Mouse (Mus musculus) cerebellum, postnatal 10 days (tissue): ENCODE measurements around the gene Greb1.

Experiments used
- DNase-seq, 2 experiments: peaks; one replicate each; pipeline ENCODE4 v3.0.0; 2021; ENCODE audit warnings: mixed read lengths in 2 of 2

Greb1 gene

DNA sequence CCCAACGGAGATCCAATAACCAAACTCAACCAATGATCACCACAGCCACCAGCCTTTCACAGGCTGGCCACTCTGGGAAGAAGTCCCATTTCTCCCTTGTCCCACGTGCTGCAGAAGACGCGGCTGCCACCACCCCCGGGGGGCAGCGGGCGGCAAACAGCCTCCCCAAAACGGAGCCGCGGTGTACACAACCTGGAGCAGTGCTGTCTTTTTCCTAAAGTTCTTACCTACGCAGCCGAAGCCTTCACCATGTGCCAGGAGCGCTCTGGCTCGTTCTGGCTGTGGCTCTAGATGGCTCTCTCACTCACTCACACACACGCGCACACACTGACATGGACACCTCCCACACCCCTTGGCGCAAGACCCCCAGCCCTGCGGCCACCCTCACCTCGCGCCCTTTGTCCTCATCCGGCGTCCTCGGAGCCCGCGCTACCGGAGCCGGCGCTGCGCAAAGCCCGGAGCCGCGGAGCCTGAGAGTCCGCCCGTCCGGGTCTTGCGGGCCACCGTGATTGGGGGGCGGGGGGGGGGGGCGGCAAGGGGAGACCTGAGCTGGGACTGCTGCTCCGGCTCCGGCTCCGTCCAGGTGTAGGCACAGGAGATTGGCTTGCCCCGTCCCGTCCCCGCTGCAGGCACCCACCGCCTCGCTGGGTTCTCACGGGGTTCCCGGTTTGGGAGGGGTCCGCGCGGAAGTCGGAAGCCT is at the start of gene Greb1:
Gene Greb1 (minus strand): TSS at position 628 of the 700 bp plus-strand sequence.
- DNase-seq = peak; percentile 57 to 61

DNA sequence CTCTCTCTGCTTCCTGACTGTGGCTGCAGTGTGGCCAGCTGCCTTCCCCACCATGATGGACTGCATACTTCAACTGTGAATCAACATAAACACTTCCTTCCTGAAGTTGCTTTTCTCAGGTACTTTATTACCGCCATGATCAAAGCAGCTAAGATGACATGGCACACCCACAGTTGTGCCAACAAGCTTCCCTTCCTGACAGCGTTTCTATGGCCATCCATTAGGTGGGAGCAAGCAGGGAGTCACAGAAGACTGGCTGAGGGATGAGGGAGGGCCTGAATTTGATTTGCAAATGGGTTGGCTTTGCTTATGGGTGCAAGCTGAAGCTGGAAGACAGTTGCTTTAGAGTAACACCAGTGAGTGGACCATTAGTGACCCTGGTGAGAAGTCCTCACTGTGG is 49.1 kb upstream of the Greb1 start:
- peak in 1 of 2 experiments; percentile 17 for DNase-seq

DNA sequence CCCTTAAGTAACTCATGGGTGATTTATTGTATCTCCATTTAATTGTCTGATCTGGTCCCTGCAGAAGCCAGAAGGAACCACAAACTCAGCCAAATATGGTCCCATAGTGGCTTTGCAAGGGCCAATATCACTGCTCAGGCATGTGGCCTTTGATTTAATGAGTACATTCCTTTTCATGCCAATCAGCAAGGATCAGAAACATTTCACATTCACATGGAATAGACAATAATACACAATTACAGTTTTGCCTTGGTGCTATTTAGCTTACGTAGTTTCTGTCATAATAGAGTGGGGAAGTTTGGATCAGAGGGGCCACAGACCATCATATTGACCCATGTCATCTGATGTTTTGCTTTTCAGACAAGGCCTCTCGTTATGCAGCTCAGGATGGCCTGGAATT is 47.8 kb upstream of the Greb1 start:
- DNase-seq = no peak

DNA sequence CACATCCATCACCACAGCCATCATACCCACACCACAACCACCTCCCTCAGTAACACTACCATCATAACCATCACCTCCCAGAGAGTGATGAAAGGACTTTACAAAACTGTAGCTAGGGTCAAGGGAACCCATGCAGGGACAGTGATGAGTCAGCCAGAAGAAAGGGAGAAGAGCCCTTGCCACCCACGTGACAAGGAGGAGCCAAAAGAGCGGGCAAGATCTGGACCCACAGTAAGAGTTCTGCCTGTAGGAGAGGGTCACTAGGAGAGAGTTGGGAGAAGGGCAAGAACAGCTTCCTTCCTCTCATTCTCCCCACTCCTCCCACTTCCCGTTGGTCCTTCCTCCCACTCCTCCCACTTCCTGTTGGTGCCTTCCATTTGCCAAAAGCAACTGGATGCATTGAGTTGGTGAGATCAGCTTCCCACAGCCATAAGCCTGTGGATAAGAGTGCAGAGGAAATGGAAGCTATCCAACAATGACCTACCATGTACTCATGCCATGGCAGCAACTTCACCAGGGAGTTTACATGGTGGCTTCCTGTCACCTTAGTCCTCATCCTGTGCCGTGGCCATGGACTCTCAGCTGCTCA is 46.6 kb upstream of the Greb1 start:
- DNase-seq = no peak

DNA sequence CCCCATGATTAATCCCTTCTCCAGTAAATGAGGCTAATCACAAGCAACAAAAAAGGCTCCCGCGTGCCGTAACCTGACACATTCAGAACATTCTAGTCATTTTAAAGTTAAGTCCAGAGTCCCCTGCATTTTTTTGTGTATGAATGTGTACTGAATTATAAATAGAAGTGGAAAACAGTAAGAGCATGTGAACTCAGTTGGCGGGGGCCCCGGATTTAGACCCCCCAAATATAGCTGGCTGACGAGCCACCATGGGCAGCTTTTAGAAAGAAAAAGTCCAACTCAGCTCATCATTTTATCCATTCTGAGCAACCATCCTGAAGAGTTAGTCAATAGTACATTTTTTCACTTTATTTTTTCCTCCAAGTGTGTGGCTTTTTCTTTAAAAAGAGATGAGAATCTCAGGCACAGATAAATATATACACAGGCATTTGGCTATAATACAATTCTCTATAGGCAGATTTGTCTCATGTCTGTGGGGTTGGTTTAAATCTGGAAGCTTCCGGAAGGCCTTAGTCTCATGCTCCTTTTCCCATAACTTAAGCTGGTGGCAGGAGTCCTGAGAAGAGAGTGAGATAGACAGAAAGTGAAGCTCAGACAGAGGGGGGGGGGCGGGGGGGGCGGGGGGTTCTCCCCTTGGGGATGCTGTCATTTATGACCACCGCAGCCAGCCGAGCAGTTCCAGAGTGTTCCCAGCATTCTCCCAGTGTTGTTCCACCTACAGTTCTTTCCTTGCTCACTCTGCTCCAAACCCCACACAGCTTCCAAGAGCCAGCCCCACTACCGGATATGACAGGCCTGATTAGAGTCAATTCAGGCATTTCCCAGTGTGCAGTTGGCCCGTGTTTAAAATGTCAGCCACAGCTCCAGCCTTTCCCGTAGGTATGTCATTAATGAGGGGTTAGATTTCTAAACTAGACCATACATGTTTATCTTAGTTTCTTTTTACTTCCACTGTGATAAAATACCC is 44.2 kb upstream of the Greb1 start:
- peak; percentile 66 to 67 for DNase-seq

DNA sequence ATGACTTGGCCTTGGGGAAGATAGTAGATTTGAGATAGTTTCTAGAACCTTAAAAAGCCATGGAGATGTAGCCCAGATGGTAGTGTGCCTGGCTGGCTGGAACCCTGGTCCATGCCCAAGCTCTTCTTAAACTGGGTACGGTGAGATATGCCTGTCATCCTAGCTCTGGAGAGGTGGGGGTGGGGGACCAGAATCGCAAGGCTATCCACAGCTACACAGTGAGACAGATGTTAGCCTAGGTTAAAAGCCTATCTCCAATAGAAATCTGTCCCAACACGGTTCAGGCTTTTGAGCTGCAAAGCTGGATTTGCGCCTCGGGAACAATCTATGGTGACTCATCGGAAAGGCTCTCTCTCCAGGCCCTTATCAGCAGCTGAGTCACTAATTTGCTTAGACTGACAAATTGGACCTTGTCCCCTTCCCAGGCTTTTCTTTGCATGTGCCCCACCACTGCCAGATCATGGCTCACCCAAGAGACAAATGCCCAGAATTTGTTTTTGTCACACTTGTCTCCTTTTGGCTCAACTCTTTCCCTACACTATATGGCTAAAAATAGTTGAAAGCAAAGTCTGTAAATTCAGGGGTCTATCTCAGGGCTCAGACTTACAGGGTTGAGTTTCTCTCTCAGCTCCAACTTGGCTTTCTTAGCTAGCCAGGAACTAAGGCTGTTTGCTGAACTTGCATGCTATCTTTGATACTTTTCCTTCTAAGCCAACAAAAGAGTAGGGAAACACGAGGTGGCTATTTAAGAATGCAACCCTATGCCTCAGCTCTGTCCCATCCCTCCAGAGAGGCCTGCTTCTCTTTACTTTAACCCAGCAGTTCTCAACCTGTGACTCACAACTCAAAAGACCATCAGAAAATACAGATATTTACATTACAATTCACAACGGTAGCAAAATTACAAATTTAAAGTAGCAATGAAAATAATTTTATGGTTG is 40.4 kb upstream of the Greb1 start:
- DNase-seq = no peak

DNA sequence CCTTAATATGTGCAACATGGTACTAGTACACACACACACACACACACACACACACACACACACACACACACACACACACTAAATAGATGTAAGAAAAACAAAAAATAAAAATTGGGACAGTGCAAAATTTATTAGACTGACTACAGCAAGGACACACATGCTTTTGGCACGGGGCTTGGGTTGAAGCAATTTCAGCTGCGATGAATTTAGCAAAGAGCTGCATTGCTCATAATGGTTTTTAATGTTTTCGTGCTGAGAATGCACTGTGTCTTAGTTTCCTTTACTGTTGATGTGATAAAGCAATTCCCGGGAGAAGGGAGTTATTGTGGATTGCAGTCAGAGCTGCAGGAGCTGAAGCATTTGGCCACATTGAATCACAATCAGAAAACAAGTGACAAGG is 37.1 kb upstream of the Greb1 start:
- no peak for DNase-seq

DNA sequence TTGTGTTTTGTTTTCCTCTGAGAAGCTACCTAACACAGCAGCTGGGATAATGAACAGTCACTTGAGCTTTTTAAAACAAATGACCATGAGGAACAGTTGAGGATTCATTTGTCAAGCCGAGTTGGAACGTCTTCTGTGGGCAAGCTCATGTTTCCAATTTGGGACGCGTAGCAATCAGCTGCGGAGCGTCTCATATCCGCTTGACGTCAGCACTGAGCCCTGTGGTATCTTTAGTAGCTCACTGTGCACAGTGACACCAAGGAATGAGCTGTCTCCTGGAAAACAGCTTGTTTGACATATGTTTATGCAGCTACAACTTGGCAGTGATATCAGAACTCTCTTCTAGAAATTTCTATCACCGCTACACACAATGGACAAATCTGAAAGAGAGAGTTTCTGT is 35.5 kb upstream of the Greb1 start:
- DNase-seq = peak; percentile 59 to 63

DNA sequence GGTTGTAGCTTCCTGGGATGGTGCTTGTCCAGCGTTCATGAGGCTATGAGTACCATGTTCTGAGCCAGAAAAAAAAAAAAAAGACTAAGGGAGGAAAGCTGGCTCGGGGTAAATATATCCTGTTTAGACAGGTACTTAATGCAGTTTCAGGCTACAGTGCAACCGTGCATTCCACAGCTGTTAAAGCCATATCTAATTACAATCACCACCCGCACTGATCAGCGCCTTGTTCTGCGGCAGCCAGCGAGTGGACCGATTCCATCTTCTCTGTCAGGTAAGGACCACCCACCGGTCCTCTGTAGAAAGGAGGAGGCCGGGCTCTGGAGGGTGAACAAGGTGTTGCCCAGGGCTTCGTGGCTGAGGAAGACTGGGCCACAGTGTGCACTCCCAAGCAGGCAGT is 34.0 kb upstream of the Greb1 start:
- DNase-seq = no peak

DNA sequence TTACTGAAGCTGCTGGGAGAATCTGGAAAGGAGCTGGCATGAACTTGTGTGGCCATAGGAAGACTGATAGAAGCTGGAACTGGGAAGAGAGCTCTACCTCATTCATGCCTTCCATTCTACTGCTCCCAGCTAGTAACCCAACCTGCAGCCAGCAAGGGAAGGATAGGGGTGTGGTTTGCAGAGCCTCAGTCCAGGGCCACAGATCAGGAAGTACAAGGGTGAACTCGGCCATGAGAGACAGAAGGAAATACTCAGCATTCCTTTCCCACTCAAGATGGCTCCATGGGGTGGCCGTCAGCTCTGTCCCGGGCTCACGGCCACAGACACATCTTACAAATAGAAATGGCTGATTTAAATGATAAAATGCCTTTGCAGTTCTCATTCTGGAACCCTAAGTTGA is 30.4 kb upstream of the Greb1 start:
- DNase-seq = no peak

DNA sequence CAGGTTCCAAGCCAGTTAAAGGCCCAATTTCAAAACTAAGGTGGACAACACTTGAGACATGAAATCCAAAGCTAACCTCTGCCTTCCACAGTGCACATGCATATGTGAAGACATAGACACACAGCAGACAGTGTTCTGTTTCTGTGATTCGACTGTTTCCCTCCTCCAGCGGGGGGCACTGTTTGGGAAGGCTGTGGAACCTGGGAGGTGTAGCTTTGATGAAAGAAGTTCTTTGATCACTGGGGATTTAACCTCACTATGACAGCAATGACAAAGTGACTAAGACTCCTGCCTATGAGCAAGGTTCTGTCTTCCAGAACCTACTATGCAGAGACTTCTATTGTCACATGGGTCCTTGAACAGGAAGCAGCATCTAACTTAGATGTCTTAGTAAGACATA is 29.1 kb upstream of the Greb1 start:
- peak in 1 of 2 experiments; percentile 32 for DNase-seq

DNA sequence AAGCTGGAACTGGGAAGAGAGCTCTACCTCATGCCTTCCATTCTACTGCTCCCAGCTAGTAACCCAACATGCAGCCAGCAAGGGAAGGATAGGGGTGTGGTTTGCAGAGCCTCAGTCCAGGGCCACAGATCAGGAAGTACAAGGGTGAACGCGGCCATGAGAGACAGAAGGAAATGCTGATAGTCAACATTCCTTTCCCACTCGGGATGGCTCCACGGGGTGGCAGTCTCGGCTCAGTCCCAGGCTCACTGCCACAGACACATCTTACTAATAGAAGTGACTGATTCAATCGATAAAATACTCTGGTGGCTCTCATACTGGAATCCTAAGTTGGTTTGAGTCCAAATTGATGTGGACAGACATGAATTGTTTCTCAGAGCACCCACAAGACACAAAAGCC is 27.8 kb upstream of the Greb1 start:
- peak; percentile 45 to 50 for DNase-seq

DNA sequence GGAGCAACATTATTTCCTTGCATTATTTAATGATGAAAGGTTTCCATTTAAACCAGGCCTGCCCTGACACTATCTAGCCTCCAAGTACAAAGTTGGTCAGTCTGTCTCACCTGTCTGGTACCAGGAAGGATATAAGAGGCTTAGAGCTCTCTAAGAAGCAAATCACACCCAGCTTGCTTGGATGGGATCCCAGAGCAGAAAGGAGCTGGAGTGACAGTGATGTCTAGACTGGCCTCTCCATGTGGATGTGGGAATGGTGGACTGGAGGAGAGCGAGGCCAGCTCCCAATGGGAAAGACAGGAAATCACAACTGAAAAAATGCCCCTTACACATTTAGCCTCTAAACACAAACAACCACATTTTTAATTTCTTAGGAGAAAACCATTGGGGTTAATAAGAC is 23.0 kb upstream of the Greb1 start:
- peak in 1 of 2 experiments; percentile 25 for DNase-seq

DNA sequence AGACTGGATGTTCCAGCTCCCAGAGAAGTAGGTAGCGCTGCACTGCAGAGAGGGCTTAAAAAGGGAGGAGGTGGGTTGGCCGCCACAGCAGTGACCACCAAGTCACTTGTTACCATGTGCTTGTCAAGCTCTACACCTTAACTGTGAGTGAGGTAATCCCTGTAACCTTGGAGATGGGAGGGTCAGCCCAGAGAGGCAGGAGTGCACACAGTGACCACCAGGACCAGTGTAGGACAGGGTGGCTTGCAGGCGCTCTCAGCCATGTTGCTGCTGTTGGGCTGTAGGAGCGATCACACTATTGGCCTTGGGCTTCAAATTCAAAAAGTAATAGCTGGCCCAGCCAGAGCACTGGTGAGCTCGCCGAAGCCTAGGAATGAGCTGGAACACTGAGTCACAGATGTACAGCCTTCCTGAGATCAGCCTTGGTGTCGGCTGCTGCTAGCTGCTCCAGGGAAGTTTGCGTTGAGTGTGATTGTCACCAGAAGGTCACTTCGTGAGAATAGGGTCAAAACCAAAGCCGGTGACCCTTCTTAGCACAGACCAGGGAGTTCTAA is 21.6 kb upstream of the Greb1 start:
- no peak for DNase-seq

DNA sequence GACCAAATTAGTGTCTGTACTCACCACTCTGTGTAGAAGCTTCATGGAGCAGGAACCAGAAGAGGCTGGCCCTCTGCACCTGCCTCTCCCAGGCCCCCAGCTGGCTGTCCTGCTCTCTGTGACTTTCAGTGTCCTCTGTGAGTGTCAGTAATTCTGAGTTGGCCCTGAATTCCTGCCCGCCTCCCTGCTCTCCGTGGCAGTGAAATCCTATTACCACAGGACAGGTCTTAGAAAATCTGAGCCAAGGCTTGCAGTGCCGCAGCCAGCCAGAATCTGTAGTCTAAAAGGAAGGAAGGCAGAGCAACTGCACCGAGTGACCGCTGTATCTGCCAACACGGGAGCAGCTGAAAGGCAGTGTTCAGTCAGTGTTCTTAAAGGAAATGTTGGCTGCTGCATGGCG is 20.1 kb upstream of the Greb1 start:
- peak; percentile 52 to 64 for DNase-seq

DNA sequence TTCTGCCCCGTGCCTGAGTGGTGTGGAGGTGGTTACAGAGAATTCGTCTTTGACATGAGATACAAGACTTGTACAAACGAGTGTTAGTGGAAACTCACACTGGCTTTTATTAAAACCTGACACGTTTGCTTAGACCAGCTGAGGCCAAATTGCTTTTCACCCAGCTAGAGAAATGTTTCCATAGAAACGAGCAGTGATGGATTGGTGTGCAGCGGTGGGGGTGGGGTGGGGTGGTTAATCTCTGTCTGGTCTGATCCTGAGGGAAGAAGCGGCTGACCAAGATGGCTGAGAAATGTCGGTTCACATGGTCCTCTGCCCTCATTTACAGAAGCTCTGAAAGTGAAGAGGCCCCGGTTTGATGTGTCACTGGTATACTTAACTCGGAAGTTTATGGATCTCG is 17.8 kb upstream of the Greb1 start:
- no peak for DNase-seq

DNA sequence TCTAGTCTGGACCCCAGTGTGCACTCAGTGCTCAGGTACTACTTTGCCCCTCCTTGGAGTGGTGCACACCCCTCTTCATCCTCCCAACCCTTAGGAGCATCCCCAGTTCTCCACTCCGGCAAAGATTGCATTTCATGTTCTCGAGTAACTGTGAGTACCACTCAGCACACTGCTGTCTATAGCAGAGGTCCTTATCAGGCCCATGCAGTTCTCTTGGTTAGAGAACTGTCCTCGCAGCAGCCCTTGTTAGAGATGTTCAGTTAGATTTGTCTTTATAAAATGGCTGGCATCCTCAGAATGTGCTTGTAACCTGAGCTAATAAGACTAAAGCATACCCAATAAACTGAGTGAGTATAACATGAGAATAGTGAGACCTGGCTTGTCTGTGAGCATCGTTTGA is 16.5 kb upstream of the Greb1 start:
- DNase-seq = no peak

DNA sequence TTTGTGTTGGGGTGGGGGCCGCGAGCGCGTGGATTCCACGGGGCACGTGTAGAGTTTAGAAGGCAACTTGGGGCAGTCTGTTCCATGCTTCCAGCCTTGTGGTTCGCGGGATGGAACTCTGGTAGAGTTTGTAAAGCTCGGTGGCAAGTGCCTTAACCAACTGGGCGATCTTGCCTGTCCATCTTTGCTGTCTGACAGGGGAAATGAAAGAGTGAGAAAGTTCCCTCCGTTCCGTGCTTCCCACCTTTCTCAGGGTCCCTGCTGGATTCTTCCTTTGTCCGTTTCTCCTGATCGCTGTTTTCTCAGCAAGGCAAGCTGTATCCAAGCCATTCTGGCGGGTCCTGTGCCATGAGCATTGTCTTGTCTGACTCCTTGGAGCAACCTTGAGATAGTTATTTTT is 10.8 kb upstream of the Greb1 start:
- no peak for DNase-seq

DNA sequence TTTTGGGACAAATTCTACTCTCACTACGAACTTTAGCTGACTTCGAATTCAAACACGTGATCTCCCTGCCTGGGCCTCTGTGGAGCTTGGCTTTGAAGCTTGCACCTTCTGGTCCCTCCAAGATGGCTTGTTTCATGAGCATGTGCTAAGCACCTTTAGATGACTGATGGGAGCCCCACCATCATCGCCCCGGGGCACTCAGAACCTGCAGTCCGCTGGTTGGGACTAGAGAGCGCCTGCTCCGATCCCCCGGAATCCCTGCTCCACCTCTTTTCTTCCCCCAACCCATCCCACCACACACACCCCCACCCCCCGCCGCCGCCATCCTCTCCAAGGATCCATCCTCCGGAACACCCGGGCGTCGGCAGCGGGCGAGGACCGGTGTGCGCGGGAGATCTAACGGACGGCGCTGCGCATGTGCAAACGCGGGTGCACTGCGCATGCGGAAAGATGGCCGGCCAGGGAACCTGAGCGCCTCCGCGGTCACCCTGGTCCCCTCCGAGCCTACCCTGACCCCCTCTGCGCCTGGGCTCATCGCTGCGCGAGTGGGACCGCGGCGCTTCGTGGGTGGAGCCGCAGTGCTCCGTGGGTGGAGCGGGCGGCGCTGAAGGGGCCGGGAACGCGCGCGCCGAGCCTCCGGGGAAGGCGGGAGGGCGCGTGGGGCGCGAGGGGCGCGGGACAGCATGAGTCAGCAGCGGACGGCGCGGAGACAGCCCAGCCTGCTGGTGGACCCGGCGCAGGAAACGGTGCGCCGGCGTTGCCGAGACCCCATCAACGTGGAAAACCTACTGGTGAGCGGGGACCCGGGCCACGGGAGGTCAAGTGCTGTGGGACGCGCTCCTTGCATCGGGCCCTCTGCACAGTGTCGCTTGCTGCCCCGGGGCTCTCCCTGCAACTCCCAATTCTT is 10.1 kb upstream of the Greb1 start, which contains the start of gene E2f6:
Gene E2f6 (plus strand): TSS at position 439 of the 907 bp plus-strand sequence.
- peak; percentile 90 to 92 for DNase-seq

DNA sequence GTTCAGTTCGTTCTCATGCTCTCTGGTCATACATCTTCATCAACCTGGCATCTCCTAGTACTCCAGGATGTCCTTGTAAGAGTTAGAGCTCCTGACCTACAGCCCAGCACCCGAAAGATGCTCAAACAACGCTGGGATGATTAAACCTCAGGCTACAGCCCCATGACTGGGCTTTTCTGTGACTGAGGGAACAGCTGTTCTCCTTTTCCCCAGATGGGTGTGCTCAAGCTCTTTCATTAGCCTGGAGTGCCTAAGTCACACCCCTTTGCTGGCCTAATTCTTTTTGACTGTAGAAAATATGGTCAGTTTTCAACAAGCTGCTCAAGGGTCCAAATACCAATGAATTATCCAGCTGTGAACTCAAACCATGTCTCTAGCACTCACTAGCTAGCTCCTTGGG is 7.4 kb upstream of the Greb1 start:
- peak; percentile 58 to 59 for DNase-seq

DNA sequence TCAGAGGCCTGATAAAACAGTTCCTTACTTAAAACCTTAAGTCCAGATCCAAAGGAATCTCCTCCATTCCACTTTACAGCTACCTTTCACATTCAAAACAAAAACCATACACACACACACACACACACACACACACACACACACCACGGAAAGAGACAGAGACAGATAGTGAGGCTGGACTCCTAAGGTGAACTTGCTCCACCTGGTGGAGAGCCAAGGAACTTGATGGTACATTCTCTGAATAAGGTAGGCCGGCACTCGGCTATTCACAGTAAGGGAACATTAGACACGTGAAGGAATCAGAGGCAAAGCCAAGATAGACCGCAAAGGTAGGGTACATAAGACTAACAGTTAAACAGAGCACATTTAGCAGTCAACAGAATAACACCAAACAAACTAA is 4.8 kb upstream of the Greb1 start:
- DNase-seq = peak; percentile 93 to 95
